ENCODE assay signal across 22 mouse cellular contexts in the genomic region with DNA sequence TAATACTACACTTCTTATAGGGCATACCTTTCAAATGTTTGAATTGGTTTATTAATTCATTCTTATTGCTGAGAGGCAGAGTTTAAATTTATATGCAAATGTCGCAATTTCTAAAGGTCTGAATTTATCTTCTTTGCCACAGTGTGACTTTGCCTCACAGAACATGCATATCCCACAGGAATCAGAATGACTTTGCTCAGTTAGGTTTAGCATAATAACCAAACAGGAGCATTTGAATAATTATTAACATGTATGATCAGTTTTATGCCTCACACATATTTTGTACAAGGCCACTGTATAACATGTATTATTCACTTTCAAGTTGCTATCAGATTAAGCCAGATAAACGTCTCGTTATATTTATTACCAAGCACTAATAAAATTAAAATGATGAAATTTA.
"Had no signal": no experiment of that assay in that cellular context is flagged by ENCODE, and none has a peak within 500 bp of the region (broad histone marks: within the 10 kb centered on the region; RNA-seq: fewer than 3 reads in every experiment).

No protein-coding gene starts in this region.

- H3K36me3 ChIP-seq: liver, embryonic 13.5 days; liver, embryonic 15.5 days; lung, embryonic 15.5 days; neural tube, embryonic 13.5 days; neural tube, embryonic 15.5 days had no signal

- H3K9me3 ChIP-seq: liver, embryonic 13.5 days; liver, embryonic 15.5 days; lung, embryonic 15.5 days; megakaryocyte, embryonic 14.5 days; neural tube, embryonic 13.5 days; neural tube, embryonic 15.5 days had no signal

- H3K27ac ChIP-seq: liver, embryonic 13.5 days; liver, embryonic 15.5 days; lung, embryonic 15.5 days; macrophage; neural tube, embryonic 13.5 days; neural tube, embryonic 15.5 days had no signal

- ATAC-seq: liver, postnatal 0 days; lung, postnatal 0 days had no signal

- H3K4me2 ChIP-seq: liver, embryonic 11.5 days; liver, embryonic 13.5 days; liver, embryonic 15.5 days; lung, embryonic 15.5 days; neural tube, embryonic 13.5 days; neural tube, embryonic 15.5 days had no signal

- H3K9ac ChIP-seq: liver, embryonic 13.5 days; liver, embryonic 15.5 days; liver, postnatal 0 days; lung, embryonic 15.5 days; neural tube, embryonic 13.5 days; neural tube, embryonic 15.5 days had no signal

- H3K4me1 ChIP-seq: liver, embryonic 13.5 days; liver, embryonic 15.5 days; lung, embryonic 15.5 days; megakaryocyte, embryonic 14.5 days; neural tube, embryonic 13.5 days; neural tube, embryonic 15.5 days had no signal

- H3K27me3 ChIP-seq: liver, embryonic 13.5 days; liver, embryonic 15.5 days; lung, embryonic 15.5 days; megakaryocyte, embryonic 14.5 days; neural tube, embryonic 13.5 days; neural tube, embryonic 15.5 days had no signal

- H3K4me3 ChIP-seq: liver, embryonic 13.5 days; liver, embryonic 15.5 days; lung, embryonic 15.5 days; megakaryocyte, embryonic 14.5 days; myocyte; neural tube, embryonic 13.5 days; neural tube, embryonic 15.5 days had no signal

- DNase-seq: liver, embryonic 13.5 days; liver, postnatal 0 days; lung, adult 2 months; lung, postnatal 14 days; lung, postnatal 36 days; retina, postnatal 1 day; right cerebral cortex, adult 18-20 months; right cerebral cortex, postnatal 25 days; right cerebral cortex, postnatal 4 days; spleen, adult 18-20 months; thymus, adult 18-20 months; thymus, postnatal 14 days; thymus, postnatal 36 days had no signal
